In the genomic region with DNA sequence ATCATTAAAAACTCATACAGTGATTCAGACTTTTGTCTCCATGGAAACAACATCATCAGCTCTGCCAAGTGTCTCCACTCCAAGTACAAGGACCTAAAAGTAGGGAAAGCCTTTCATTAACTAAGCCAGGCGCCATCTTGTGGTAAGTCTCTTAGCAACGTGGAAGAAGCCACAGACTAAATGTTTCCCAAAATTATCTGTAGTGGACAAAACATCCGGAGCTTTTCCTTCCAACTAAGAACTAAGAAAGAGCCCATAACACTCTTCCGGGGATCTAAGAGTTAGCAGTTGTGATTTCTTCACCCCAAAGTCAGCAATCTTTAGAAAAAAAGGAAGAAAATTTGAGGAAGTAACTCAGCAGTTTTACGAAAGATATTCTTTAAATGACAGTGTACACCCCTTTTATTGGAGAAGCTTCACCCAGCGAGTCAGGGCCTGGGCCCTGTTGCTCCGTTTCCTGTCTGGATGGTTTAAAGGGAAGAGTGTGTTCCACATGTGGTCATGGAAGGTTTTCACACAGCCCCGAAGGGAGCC, we compare ENCODE assay signal across 8 mouse cellular contexts. TPM values are rescaled to one million over a fixed set of nuclear protein-coding genes. Genes with fewer than 3 reads are reported as not detected.
DNase-seq lines count a peak whose midpoint lies in the region; ATAC-seq and TF ChIP-seq lines count a peak whose summit lies in the region.

No protein-coding gene starts in this region.

- peaks cover 5% of the 10 kb centered on the region; the same call in 1 of the 2 replicates for H3K4me1 ChIP-seq in forebrain, postnatal 0 days (ENCODE audit: insufficient read depth)

- H3K4me3 ChIP-seq in forebrain, postnatal 0 days (ENCODE audit: low read depth, low read length) = no peak overlapping the region

- H3K27ac ChIP-seq in forebrain, postnatal 0 days (ENCODE audit: low read depth, low read length) = no peak overlapping the region

- 55% methylated on average over 8 of the region's 8 CpGs for WGBS in forebrain, postnatal 0 days
- 38% methylated on average over 8 of the region's 8 CpGs for WGBS in large intestine, adult 2 months

- H3K27me3 ChIP-seq in forebrain, postnatal 0 days (ENCODE audit: insufficient read depth, low read length) = no peaks in the 10 kb centered on the region

- no peak overlapping the region for H3K9ac ChIP-seq in forebrain, postnatal 0 days

- TF ChIP-seq CTCF in forebrain, postnatal 0 days (IDR thresholded peaks at IDR 0.05; ENCODE audit: low read depth) = peak; percentile 80

- peak; percentile 13 to 74 for DNase-seq in adrenal gland, adult (ENCODE audit: inconsistent age in 2 of 2, low spot score in 1 of 2)
- DNase-seq in adrenal gland, adult 18-20 months (ENCODE audit: low spot score in 2 of 2) = no peak
- DNase-seq in urinary bladder, postnatal 36 days (ENCODE audit: low spot score in 2 of 2) = peak; percentile 12
- DNase-seq in urinary bladder, postnatal 4 days (ENCODE audit: low spot score in 2 of 2) = no peak
- peak; percentile 91 for DNase-seq in forebrain, postnatal 0 days
- peak; percentile 53 for DNase-seq in large intestine, adult 2 months (ENCODE audit: low read depth, low spot score)
- DNase-seq in lung, postnatal 25 days (ENCODE audit: low spot score) = peak; percentile 32
- DNase-seq in right cerebral cortex, postnatal 25 days = peak; percentile 15

- H3K4me2 ChIP-seq in forebrain, postnatal 0 days (ENCODE audit: low read depth) = no peak overlapping the region

- H3K36me3 ChIP-seq in forebrain, postnatal 0 days (ENCODE audit: insufficient read depth) = no peaks in the 10 kb centered on the region

- ATAC-seq in forebrain, postnatal 0 days = peak; percentile 91

- no peaks in the 10 kb centered on the region for H3K9me3 ChIP-seq in forebrain, postnatal 0 days (ENCODE audit: low read length)

RNA-seq across cellular contexts. Expression of gene Camk1d, which starts 56.5 kb away (rescaled TPM):
- 1 to 10 TPM; 7.8 to 8.1 TPM for total RNA-seq in adrenal gland, adult 18-20 months (2021)
- 22.5 and 29.0 TPM in 2 replicates for total RNA-seq in forebrain, postnatal 0 days (2014; rRNA removed)
- 7.4 and 10.5 TPM in 2 replicates for polyA plus RNA-seq in forebrain, postnatal 0 days (2015; fragmentation: Nextera tagmentation; extraction: Ambion mirVana)
- polyA plus RNA-seq in large intestine, adult 2 months (2012; rRNA removed) = 9.0 and 13.4 TPM in 2 replicates

Comparison
In these comparisons a context has a peak if more than half of its experiments do, and no peak if none do; other contexts are left out.
1. DNase-seq: peak in adrenal gland, adult (2 of 2), urinary bladder, postnatal 36 days (2 of 2), forebrain, postnatal 0 days (single experiment), large intestine, adult 2 months (single experiment), lung, postnatal 25 days (single experiment) and right cerebral cortex, postnatal 25 days (single experiment); none in adrenal gland, adult 18-20 months (0 of 2) and urinary bladder, postnatal 4 days (0 of 2).